Mouse (Mus musculus) right cerebral cortex, postnatal 14 days (tissue): Measurements from ENCODE around the gene Nipbl.
"Not testable (repeated sequence)": the region's sequence is repeated elsewhere in the genome, so short reads cannot be mapped to it uniquely, and the experiment has no call there.

Source experiments
- DNase-seq: peaks from one replicate; pipeline ENCODE4 v3.0.0; 2022

Gene Nipbl

GRCm38 (mm10) chr15:8282155-8282554 is 162.1 kb downstream of the Nipbl start:
- no peak for DNase-seq

- no peak for DNase-seq
These were observed 162.6 kb downstream of the Nipbl start for GRCm38 (mm10) chr15:8281701-8282100.

- peak; percentile 45 for DNase-seq
These were observed 164.2 kb downstream of the Nipbl start for GRCm38 (mm10) chr15:8279929-8280610.

GRCm38 (mm10) chr15:8279320-8279779 is 164.9 kb downstream of the Nipbl start:
- DNase-seq = no peak

GRCm38 (mm10) chr15:8277916-8278315 is 166.3 kb downstream of the Nipbl start:
- DNase-seq = not testable (repeated sequence)

GRCm38 (mm10) chr15:8271952-8272351 is 172.3 kb downstream of the Nipbl start:
- no peak for DNase-seq

GRCm38 (mm10) chr15:8268231-8268630 is 176.0 kb downstream of the Nipbl start:
- DNase-seq = no peak

- no peak for DNase-seq
These were observed 177.1 kb downstream of the Nipbl start for GRCm38 (mm10) chr15:8267211-8267610.

- no peak for DNase-seq
These were observed 178.3 kb downstream of the Nipbl start for GRCm38 (mm10) chr15:8265946-8266345.
